Mouse (Mus musculus) forebrain, embryonic 11.5 days (tissue): ENCODE results near the gene Ms4a6d. TPM values are rescaled to one million over a fixed set of nuclear protein-coding genes. Genes with fewer than 3 reads are reported as not detected.
"Not testable (repeated sequence)": the region's sequence is repeated elsewhere in the genome, so short reads cannot be mapped to it uniquely, and the experiment has no call there.

Source experiments
- ATAC-seq: fragments of 200-750 bp; cut with Nextera tagmentation; replicated peaks from 2 replicates; pipeline ENCODE4 v1.8.0; 2017; ENCODE audit warnings: moderate TSS enrichment; ENCODE audit not compliant: low FRiP score
- DNase-seq: peaks from one replicate; pipeline ENCODE4 v3.0.0-alpha.2; 2017; ENCODE audit warnings: low spot score
- H3K27ac ChIP-seq: fragments of 300-500 bp; sonication (generic); 2 replicates; pipeline ENCODE4 v1.5.1; 2014; ENCODE audit warnings: low read depth, low read length
- H3K27me3 ChIP-seq: fragments of 300-500 bp; sonication (generic); 2 replicates; pipeline ENCODE4 v1.6.1; 2014; ENCODE audit warnings: mild to moderate bottlenecking, low read length, mixed read lengths; ENCODE audit not compliant: control insufficient read depth, insufficient read depth
- H3K36me3 ChIP-seq: fragments of 300-500 bp; sonication (generic); 2 replicates; pipeline ENCODE4 v1.6.1; 2014; ENCODE audit warnings: mild to moderate bottlenecking, low read length, moderate library complexity, mixed read lengths; ENCODE audit not compliant: control insufficient read depth, insufficient read depth
- H3K4me1 ChIP-seq: fragments of 300-500 bp; sonication (generic); replicated peaks from 2 replicates; pipeline ENCODE4 v1.6.1; 2014; ENCODE audit warnings: low read length, mixed read lengths; ENCODE audit not compliant: control insufficient read depth, insufficient read depth
- H3K4me2 ChIP-seq: fragments of 300-500 bp; sonication (generic); 2 replicates; pipeline ENCODE4 v1.6.1; 2014; ENCODE audit warnings: low read depth, mild to moderate bottlenecking, low read length, moderate library complexity, mixed read lengths; ENCODE audit not compliant: severe bottlenecking
- H3K4me3 ChIP-seq: fragments of 300-500 bp; sonication (generic); 2 replicates; pipeline ENCODE4 v1.5.1; 2014; ENCODE audit warnings: low read depth, low read length
- H3K9ac ChIP-seq: fragments of 300-500 bp; sonication (generic); 2 replicates; pipeline ENCODE4 v1.6.1; 2014; ENCODE audit warnings: low read length
- H3K9me3 ChIP-seq: fragments of 300-500 bp; sonication (generic); 2 replicates; pipeline ENCODE4 v1.6.1; 2016; ENCODE audit warnings: low read length, mixed read lengths; ENCODE audit not compliant: control insufficient read depth
- WGBS: fragments of 180-500 bp; shearing (Covaris S2); extraction: QIAGEN DNeasy Blood & Tissue Kit; methylation state at CpG from one replicate; pipeline ENCODE4 v1.1.7; 2014; 5-methylcytosine and 5-hydroxymethylcytosine counted together
- polyA plus RNA-seq: library from polyadenylated mRNA; unstranded; fragments of >200 nt; fragmentation: Nextera tagmentation; extraction: Ambion mirVana; gene quantifications from 2 replicates; pipeline ENCODE4 v1.2.1, GENCODE M21; 2014

Ms4a6d gene
- polyA plus RNA-seq, 1 experiment from 2014 or later: 1.8 TPM

DNA sequence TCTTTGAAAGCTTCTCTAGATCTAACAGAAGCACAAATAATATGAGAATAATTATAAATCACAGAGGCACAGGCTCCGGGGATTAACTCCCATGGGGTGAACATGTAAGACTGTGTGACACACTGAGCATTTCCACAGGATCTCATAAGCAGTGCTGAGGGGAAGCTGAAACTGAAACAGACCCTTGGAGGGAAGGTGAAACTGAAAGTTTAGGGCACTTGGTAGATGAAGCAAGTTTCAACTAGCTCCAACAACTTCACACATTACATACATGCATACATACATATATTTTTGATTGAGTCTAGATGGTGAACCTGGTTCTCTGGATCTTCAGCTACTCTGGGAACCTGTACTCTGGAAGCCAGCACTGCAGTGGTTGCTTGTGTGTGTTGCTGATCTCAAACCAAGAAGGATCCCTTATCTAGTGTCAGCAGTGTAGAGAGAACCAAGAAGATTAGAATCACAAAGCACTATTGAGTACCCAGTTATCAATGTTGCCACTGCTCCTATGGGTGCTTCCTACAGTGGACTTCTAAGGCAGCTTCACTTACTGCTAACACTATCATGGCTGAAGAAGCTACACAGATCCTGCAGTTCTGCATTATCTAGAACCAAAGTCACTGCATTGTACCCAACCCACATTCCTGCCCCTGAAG, 64.4 kb downstream of the Ms4a6d start:
- not testable (repeated sequence) for H3K27ac ChIP-seq, H3K4me1 ChIP-seq, H3K4me2 ChIP-seq, H3K27me3 ChIP-seq, H3K9me3 ChIP-seq, H3K4me3 ChIP-seq, ATAC-seq, H3K36me3 ChIP-seq, H3K9ac ChIP-seq, DNase-seq
- WGBS: 95% methylated on average over 1 of the region's 1 CpGs

- Histone ChIP-seq H3K27ac (no peak overlapping the region), H3K9me3 (no peaks in the 10 kb centered on the region), H3K36me3 (no peaks in the 10 kb centered on the region), H3K4me3 (no peak overlapping the region), H3K27me3 (no peaks in the 10 kb centered on the region), H3K4me2 (no peak overlapping the region), H3K9ac (no peak overlapping the region), H3K4me1 (no peaks in the 10 kb centered on the region)
- WGBS: 27% methylated on average over 2 of the region's 2 CpGs
- peak; percentile 53; the same call in 1 of the 2 replicates for ATAC-seq
- DNase-seq: peak; percentile 50
Observed at GRCm38 (mm10) chr19:11537336-11537735, 67.3 kb downstream of the Ms4a6d start.

Other genes with a start within 250 kb of the Ms4a6d start
- 1.6 and 1.7 TPM in 2 replicates for gene Ms4a4a, start 229.3 kb downstream of the Ms4a6d start, polyA plus RNA-seq
- not detected in 2 replicates for gene Ms4a4c, start 200.1 kb downstream of the Ms4a6d start, polyA plus RNA-seq
- not detected in 2 replicates for gene Ms4a4b, start 161.3 kb downstream of the Ms4a6d start, polyA plus RNA-seq
- 1.5 and 2.4 TPM in 2 replicates for gene Ms4a6c, start 135.5 kb downstream of the Ms4a6d start, polyA plus RNA-seq
- gene Gm8369, start 118.9 kb downstream of the Ms4a6d start, polyA plus RNA-seq: not detected in 2 replicates
- gene Ms4a6b, start 88.3 kb downstream of the Ms4a6d start, polyA plus RNA-seq: 2.2 and 2.6 TPM in 2 replicates
- 0.24 and 0.29 TPM in 2 replicates for gene Ms4a4d, start 68.0 kb downstream of the Ms4a6d start, polyA plus RNA-seq
- not detected in 2 replicates for gene Ms4a2, start 18.9 kb upstream of the Ms4a6d start, polyA plus RNA-seq
- not detected in 2 replicates for gene Ms4a3, start 36.0 kb upstream of the Ms4a6d start, polyA plus RNA-seq
- gene Oosp2, start 55.7 kb upstream of the Ms4a6d start, polyA plus RNA-seq: not detected in 2 replicates
- not detected in 2 replicates for gene Oosp1, start 86.3 kb upstream of the Ms4a6d start, polyA plus RNA-seq
- not detected in 2 replicates for gene Oosp3, start 92.2 kb upstream of the Ms4a6d start, polyA plus RNA-seq
- gene Gif, start 142.7 kb upstream of the Ms4a6d start, polyA plus RNA-seq: not detected in 2 replicates
- 54.3 and 54.9 TPM in 2 replicates for gene Mrpl16, start 165.5 kb upstream of the Ms4a6d start, polyA plus RNA-seq
- gene Stx3, start 214.6 kb upstream of the Ms4a6d start, polyA plus RNA-seq: 11.0 and 11.4 TPM in 2 replicates
- gene Olfr1417, start 234.4 kb upstream of the Ms4a6d start, polyA plus RNA-seq: not detected in 2 replicates